Mouse (Mus musculus): ENCODE results near the gene Rimbp3. TPM values are rescaled to one million over a fixed set of nuclear protein-coding genes. Genes with fewer than 3 reads are reported as not detected.

Gene Rimbp3
- polyA plus RNA-seq, 1 experiment from 2014 or later = 3.3 TPM

- Histone ChIP-seq H3K4me1 (peaks cover 16% of the 10 kb centered on the region), H3K9me3 (no peaks in the 10 kb centered on the region), H3K27ac (peak overlapping the region; percentile 71; the same call in 1 of the 2 replicates), H3K4me2 (peak overlapping the region; percentile 75), H3K4me3 (peak overlapping the region; percentile 85), H3K27me3 (replicated peaks) (no peaks in the 10 kb centered on the region), H3K36me3 (replicated peaks) (no peaks in the 10 kb centered on the region), H3K9ac (peak overlapping the region; percentile 91)
- ATAC-seq (replicated peaks) = peak; percentile 5; the same call in 1 of the 2 replicates
- 11% methylated on average over 24 of the region's 24 CpGs for WGBS
Observed at GRCm38 (mm10) chr16:17200121-17200952, 8.1 kb upstream of the Rimbp3 start.

- H3K9me3 ChIP-seq = no peaks in the 10 kb centered on the region
- peak overlapping the region; percentile 75 for H3K4me2 ChIP-seq
- no peaks in the 10 kb centered on the region for H3K36me3 ChIP-seq (replicated peaks)
- peak overlapping the region; percentile 91 for H3K9ac ChIP-seq
- H3K27ac ChIP-seq = peak overlapping the region; percentile 71
- ATAC-seq (replicated peaks) = peak; percentile 90
- no peaks in the 10 kb centered on the region; the same call in 1 of the 2 replicates for H3K27me3 ChIP-seq (replicated peaks)
- H3K4me3 ChIP-seq = peak overlapping the region; percentile 85
- under 1% methylated on average over 64 of the region's 72 CpGs for WGBS
- peaks cover 16% of the 10 kb centered on the region for H3K4me1 ChIP-seq
Observed at GRCm38 (mm10) chr16:17200953-17201707, 7.3 kb upstream of the Rimbp3 start.

- Histone ChIP-seq H3K4me2 (no peak overlapping the region), H3K9me3 (no peaks in the 10 kb centered on the region), H3K36me3 (replicated peaks) (no peaks in the 10 kb centered on the region), H3K9ac (no peak overlapping the region), H3K27ac (no peak overlapping the region), H3K4me1 (peaks cover 16% of the 10 kb centered on the region), H3K27me3 (replicated peaks) (peaks cover 3% of the 10 kb centered on the region; the same call in 1 of the 2 replicates), H3K4me3 (no peak overlapping the region)
- peak; percentile 61; the same call in 1 of the 2 replicates for ATAC-seq (replicated peaks)
- WGBS = 59% methylated on average over 2 of the region's 2 CpGs
Observed at GRCm38 (mm10) chr16:17201977-17202376, 6.4 kb upstream of the Rimbp3 start.

- ATAC-seq (replicated peaks) = no peak
- H3K27ac ChIP-seq = no peak within 1 kb of the TSS; the same call in 1 of the 2 replicates
- H3K27me3 ChIP-seq (replicated peaks) = peaks cover 3% of the 10 kb centered on the region; the same call in 1 of the 2 replicates
- peak within 1 kb of the TSS; percentile 75 for H3K4me2 ChIP-seq
- peak within 1 kb of the TSS; percentile 91; the same call in 1 of the 2 replicates for H3K9ac ChIP-seq
- H3K9me3 ChIP-seq = no peaks in the 10 kb centered on the region
- peaks cover 16% of the 10 kb centered on the region for H3K4me1 ChIP-seq
- no peaks in the 10 kb centered on the region for H3K36me3 ChIP-seq (replicated peaks)
- WGBS = 89% methylated on average over 1 of the region's 1 CpGs
- peak within 1 kb of the TSS; percentile 85 for H3K4me3 ChIP-seq
Observed at GRCm38 (mm10) chr16:17202549-17202948, 5.9 kb upstream of the Rimbp3 start, which contains the start of gene Ube2l3. Ube2l3 (minus strand) TSS chr16:17202649.

- WGBS = 2% methylated on average over 6 of the region's 6 CpGs
- peaks cover 3% of the 10 kb centered on the region; the same call in 1 of the 2 replicates for H3K27me3 ChIP-seq (replicated peaks)
Observed at GRCm38 (mm10) chr16:17204990-17205389, 3.4 kb upstream of the Rimbp3 start.

GRCm38 (mm10) chr16:17209404-17209960 is 1.1 kb downstream of the Rimbp3 start:
- H3K4me1 ChIP-seq = peaks cover 25% of the 10 kb centered on the region
- H3K36me3 ChIP-seq (replicated peaks) = no peaks in the 10 kb centered on the region
- WGBS = 1% methylated on average over 37 of the region's 37 CpGs
- H3K27ac ChIP-seq = peak overlapping the region; percentile 92
- H3K4me3 ChIP-seq = peak overlapping the region; percentile 65
- peak overlapping the region; percentile 97 for H3K4me2 ChIP-seq
- ATAC-seq (replicated peaks) = peak; percentile 34
- no peaks in the 10 kb centered on the region for H3K9me3 ChIP-seq
- peak overlapping the region; percentile 72 for H3K9ac ChIP-seq
- H3K27me3 ChIP-seq (replicated peaks) = peaks cover 3% of the 10 kb centered on the region; the same call in 1 of the 2 replicates

More at GRCm38 (mm10) chr16:17204990-17205389, 3.4 kb upstream of the Rimbp3 start:
- no peak overlapping the region for H3K4me2 ChIP-seq
- no peak overlapping the region for H3K27ac ChIP-seq
- no peaks in the 10 kb centered on the region for H3K9me3 ChIP-seq
- peaks cover 20% of the 10 kb centered on the region for H3K4me1 ChIP-seq
- no peak overlapping the region for H3K9ac ChIP-seq
- no peak for ATAC-seq (replicated peaks)
- H3K36me3 ChIP-seq (replicated peaks) = no peaks in the 10 kb centered on the region
- H3K4me3 ChIP-seq = no peak overlapping the region

GRCm38 (mm10) chr16:17209981-17210838 is 1.8 kb downstream of the Rimbp3 start:
- Histone ChIP-seq H3K27ac (peak overlapping the region; percentile 92), H3K4me2 (peak overlapping the region; percentile 97), H3K9me3 (no peaks in the 10 kb centered on the region), H3K36me3 (replicated peaks) (no peaks in the 10 kb centered on the region), H3K4me1 (peaks cover 25% of the 10 kb centered on the region), H3K27me3 (replicated peaks) (peaks cover 3% of the 10 kb centered on the region; the same call in 1 of the 2 replicates), H3K9ac (peak overlapping the region; percentile 72; the same call in 1 of the 2 replicates), H3K4me3 (peak overlapping the region; percentile 65)
- peak; percentile 78 for ATAC-seq (replicated peaks)
- WGBS = 7% methylated on average over 48 of the region's 48 CpGs

- no peak for ATAC-seq (replicated peaks)
- no peaks in the 10 kb centered on the region for H3K36me3 ChIP-seq (replicated peaks)
- no peak overlapping the region for H3K9ac ChIP-seq
- no peaks in the 10 kb centered on the region for H3K27me3 ChIP-seq (replicated peaks)
- H3K9me3 ChIP-seq = no peaks in the 10 kb centered on the region
- 61% methylated on average over 8 of the region's 8 CpGs for WGBS
- H3K27ac ChIP-seq = no peak overlapping the region
- no peak overlapping the region for H3K4me2 ChIP-seq
- no peak overlapping the region for H3K4me3 ChIP-seq
- no peaks in the 10 kb centered on the region for H3K4me1 ChIP-seq
Observed at GRCm38 (mm10) chr16:17216934-17217633, 8.7 kb downstream of the Rimbp3 start.

GRCm38 (mm10) chr16:17220127-17220733 is 11.8 kb downstream of the Rimbp3 start:
- Histone ChIP-seq H3K27me3 (replicated peaks) (no peaks in the 10 kb centered on the region), H3K4me2 (no peak overlapping the region), H3K4me1 (no peaks in the 10 kb centered on the region), H3K4me3 (no peak overlapping the region), H3K27ac (no peak overlapping the region), H3K9ac (no peak overlapping the region), H3K9me3 (no peaks in the 10 kb centered on the region), H3K36me3 (replicated peaks) (no peaks in the 10 kb centered on the region)
- no peak for ATAC-seq (replicated peaks)
- WGBS = 36% methylated on average over 7 of the region's 7 CpGs

- Histone ChIP-seq H3K4me2 (no peak overlapping the region), H3K27ac (no peak overlapping the region), H3K4me1 (no peaks in the 10 kb centered on the region), H3K36me3 (replicated peaks) (no peaks in the 10 kb centered on the region), H3K9me3 (no peaks in the 10 kb centered on the region), H3K9ac (no peak overlapping the region), H3K27me3 (replicated peaks) (no peaks in the 10 kb centered on the region), H3K4me3 (no peak overlapping the region)
- ATAC-seq (replicated peaks) = peak; percentile 100
- WGBS = 34% methylated on average over 25 of the region's 25 CpGs
Observed at GRCm38 (mm10) chr16:17222197-17222596, 13.8 kb downstream of the Rimbp3 start.
